Mouse (Mus musculus) erythroblast, embryonic 14.5 days (primary cell): ENCODE results near the gene Sh2d4b.

Source experiments
- GATA1 ChIP-seq: IDR thresholded peaks from 2 replicates; pipeline ENCODE4 v1.6.1; 2012; ENCODE audit warnings: low read length, inconsistent platforms, mixed read lengths
- TAL1 ChIP-seq: IDR thresholded peaks from 3 replicates; pipeline ENCODE4 v1.6.1; 2012; ENCODE audit warnings: low read length, inconsistent platforms, mixed read lengths

- TF ChIP-seq TAL1 (no peak), GATA1 (no peak)
Measured at GRCm38 (mm10) chr14:40917632-40918031, 24.6 kb upstream of the Sh2d4b start.
